Mouse (Mus musculus) kidney, adult 8-10 months (tissue): ENCODE measurements around the gene Chrm4.

Experiments
- DNase-seq, 2 experiments: peaks; one replicate each; pipeline ENCODE4 v3.0.0; 2022

The Chrm4 gene

GRCm38 (mm10) chr2:91944170-91944950 is 17.3 kb downstream of the Chrm4 start:
- DNase-seq: peak in 1 of 2 experiments; percentile 76

DNA sequence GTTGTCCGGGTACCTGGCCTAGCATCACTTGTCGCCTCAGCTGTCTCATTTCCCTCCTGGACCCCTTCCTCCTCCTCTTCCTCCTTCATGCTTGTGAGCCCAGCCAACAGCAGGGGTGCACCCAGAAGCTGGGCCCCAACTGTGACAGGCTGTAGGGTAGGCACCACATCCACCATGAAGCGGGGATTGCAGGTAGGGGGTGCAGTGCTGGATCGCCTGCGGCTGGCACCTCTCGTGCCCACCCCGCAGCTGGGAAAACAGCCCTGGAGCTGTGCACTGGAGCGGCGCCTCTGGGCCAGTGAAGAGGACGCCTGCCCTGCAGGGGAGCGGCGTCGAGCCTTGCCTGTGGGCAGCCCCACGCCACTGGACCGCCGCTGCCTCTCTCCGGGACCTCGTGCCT is 18.4 kb downstream of the Chrm4 start, which contains the start of gene Gm9821:
Gene Gm9821 (plus strand): TSS at position 221 of the 400 bp plus-strand sequence.
- no peak for DNase-seq

GRCm38 (mm10) chr2:91946836-91947235 is 19.8 kb downstream of the Chrm4 start:
- no peak for DNase-seq

GRCm38 (mm10) chr2:91947397-91948150 is 20.5 kb downstream of the Chrm4 start:
- DNase-seq: no peak

GRCm38 (mm10) chr2:91948151-91948509 is 21.1 kb downstream of the Chrm4 start:
- no peak for DNase-seq

- no peak for DNase-seq
These were observed 21.8 kb downstream of the Chrm4 start for GRCm38 (mm10) chr2:91948792-91949241.

DNA sequence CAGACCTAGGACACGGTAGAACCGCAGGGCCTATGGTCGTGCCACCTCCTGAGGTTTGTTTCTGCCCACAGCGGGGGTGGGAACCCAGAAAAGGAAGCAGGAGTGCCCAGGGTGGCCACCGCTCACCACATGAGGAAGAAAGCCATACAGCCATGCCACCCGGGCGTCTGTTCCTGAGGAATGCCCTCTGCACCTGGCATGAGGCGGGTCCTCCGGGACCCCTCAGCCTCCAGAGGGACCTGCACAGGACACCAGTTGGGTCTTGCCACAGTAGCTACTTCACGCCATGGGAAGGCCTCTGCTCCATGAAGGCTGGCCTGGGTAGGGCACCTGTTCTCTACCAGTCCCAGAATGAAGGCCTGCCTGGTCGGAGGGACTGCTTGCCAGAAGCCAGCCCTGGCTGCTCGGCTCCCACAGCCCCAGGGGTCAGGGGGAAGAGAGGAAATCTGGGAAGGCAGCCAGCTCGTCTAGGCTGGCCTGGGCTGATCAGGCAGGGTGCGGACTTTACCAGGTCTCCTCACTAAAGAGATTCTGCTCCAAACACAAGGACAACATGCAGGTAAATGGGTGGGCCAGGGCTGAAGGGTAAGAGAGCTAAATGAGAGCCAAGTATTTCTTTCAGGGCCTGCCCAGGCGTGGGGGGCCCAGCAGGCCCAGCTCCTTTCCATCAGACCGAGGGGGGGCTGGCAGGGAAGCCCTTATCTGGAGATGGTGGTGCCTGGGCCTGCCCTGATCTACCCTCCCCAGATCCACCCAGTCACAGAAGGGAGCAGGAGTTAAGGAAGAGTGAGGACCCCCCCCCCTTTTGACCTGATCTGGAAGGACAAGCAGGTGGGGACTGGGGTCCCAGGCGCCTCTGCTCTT is 22.6 kb downstream of the Chrm4 start:
- peak; percentile 78 to 83 for DNase-seq

DNA sequence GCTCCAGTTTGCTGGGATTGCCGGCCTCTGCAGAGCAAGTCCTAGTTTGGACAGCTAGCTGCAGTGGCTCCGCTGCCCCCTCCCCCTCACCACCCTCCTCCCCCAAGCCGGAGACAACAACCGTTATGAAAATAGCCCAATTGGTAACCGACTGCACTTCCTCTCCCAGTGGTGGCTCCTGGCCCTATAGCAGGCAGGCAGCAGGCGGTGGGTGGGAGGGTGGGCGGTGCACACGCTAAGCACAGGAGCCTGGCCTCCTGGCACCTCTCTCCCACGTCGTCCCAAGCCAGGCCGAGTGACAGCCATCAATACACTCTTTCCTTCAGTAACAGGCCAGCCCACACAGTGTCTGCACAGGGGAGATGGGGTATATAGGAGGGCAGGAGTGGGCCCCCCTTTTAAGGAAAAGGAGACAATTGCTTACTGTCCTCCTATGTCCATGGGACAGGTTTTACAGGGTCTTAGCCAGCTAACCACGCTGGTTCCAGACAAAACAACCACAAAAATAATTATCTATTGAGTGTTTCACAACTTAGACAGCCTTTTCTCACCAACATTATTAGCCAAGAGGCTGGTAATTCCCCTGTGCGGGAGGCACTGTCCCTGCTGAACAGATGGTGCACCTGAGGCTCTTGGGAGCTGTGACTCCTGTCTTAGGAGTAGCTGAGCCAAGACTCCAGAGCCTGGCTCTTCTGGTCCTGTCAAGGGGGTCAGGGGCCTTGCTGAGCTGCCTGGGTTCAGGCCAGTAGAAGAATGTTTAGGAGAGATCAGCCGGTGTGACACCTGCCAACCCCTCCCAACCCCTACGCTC is 23.4 kb downstream of the Chrm4 start:
- DNase-seq: no peak

GRCm38 (mm10) chr2:91953825-91954224 is 26.8 kb downstream of the Chrm4 start:
- peak; percentile 74 to 84 for DNase-seq

- no peak for DNase-seq
These were observed 28.1 kb downstream of the Chrm4 start for GRCm38 (mm10) chr2:91955121-91955591.

DNA sequence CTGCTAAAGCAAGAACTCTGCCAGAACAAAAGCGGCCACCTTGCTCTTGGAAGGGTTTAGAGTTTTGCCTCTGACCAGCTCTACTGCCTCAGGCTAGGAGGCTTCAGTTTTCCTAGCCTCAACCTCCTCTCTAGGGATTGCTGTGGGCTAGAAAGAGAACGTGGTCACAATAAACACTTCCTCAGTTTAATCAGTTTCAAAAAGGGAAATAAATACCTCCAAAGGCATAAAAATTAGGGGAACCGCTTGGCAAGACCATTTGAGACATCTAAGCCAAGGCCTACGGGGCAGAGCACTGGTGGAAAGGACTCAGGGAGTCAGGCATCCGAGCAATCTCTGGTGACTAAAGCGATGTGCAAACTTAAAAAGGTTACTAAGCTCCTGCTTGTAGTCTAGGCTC is 28.8 kb downstream of the Chrm4 start:
- DNase-seq: no peak

- DNase-seq: no peak
These were observed 30.0 kb downstream of the Chrm4 start for GRCm38 (mm10) chr2:91957096-91957495.

- DNase-seq: no peak
These were observed 31.0 kb downstream of the Chrm4 start for GRCm38 (mm10) chr2:91958049-91958448.

DNA sequence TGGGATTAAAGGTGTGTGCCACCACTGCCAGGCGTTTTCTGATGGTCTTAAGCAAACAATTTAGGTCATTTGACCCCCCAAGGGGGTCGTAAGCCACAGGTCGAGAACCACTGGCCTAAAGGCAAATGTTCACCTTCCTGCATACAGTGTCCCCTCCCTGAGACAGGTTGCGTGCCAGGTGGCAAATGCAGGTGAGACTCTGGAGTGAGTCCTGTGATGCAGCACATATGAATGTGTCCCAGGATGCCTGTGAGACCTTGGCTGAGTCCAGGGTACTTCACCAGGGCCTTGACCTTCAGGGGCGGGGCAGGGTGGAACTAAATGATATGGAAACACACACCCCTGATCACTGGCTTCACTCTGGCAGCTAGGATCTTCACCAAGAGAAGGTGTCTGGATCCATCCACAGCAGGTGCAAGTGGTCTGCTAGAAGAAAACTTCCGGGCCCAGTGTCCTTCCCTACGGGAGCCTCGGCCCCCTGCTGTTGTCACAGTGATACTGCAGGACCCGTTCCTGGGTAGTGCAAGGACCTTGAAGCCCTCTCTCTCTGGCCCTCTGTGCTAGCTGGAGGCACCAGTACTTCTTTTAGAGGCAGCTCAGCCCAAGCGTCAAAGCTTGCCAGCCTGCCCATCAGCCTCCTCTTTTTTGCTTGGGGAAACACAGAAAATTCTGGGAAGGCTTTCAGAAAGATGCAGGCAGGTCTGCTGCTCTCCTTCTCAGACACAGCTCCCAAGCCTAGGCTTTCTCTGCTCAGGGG is 31.8 kb downstream of the Chrm4 start:
- no peak for DNase-seq

GRCm38 (mm10) chr2:91959544-91960410 is 32.7 kb downstream of the Chrm4 start:
- no peak for DNase-seq

- DNase-seq: no peak
These were observed 33.4 kb downstream of the Chrm4 start for GRCm38 (mm10) chr2:91960459-91960858.

GRCm38 (mm10) chr2:91961901-91962761 is 35.1 kb downstream of the Chrm4 start:
- DNase-seq: peak; percentile 57 to 76

- DNase-seq: no peak
These were observed 35.9 kb downstream of the Chrm4 start for GRCm38 (mm10) chr2:91962864-91963401.

DNA sequence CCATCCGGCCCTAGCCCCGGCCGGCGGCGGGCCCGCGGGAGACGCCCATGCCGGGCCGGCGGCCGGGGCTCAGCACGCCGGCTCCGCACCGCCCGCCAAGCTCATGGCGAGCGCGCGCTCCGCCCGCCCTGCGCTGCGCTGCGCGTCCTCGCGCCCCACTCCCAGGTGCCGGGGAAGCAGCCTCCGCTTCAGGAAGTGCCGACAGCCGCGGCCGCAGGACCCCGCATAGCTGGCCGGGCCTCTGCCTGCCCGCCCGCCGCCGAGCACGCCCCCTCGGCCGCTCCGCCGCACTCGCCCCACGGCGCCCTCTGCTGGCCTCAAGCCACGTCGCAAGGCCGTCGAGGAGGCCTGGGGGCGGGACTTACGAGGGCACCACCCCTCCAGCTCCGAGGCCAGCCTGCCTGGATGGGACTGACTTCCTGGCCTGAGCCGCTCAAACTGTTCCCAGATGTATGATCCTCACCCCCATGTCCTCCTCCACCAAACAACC is 36.4 kb downstream of the Chrm4 start:
- DNase-seq: peak; percentile 94 to 96
